Mouse (Mus musculus) embryonic fibroblast, embryonic 13.5 days (primary cell): Measurements from ENCODE around the gene Rab5b.

Experiments used
- CTCF ChIP-seq: IDR thresholded peaks from 2 replicates; pipeline ENCODE4 v1.5.1; 2011; ENCODE audit warnings: mild to moderate bottlenecking, control low read depth, low read length, moderate library complexity, borderline replicate concordance; ENCODE audit not compliant: insufficient read depth
- POLR2A ChIP-seq: IDR thresholded peaks from 2 replicates; pipeline ENCODE4 v1.6.1; 2011; ENCODE audit warnings: low read depth, mild to moderate bottlenecking, control low read depth, low read length, moderate library complexity

DNA sequence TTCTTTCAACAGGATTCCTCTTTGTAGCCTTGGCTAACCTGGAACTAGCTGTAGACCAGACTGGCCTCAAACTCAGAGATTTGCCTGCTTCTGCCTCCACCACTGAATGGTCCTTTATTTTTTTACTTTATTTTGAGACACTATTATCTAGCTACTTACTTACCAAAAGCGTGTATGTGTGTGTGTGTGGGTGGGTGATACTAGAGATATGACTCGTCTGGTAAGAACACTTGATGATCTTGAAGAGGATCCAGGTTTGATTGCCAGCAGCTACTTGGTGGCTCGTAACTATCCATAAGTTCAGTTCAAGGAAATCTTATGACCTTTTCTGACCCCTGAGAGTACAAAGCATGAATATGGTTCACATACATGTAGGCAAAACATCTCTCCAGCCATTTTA, 30.8 kb downstream of the Rab5b start:
- TF ChIP-seq POLR2A (no peak), CTCF (no peak)
